Mouse (Mus musculus) lung, postnatal 4 days (tissue): ENCODE measurements around the gene Mrpl40.
"Not testable (repeated sequence)": the region's sequence is repeated elsewhere in the genome, so short reads cannot be mapped to it uniquely, and the experiment has no call there.

Experiments
- DNase-seq, 2 experiments: peaks; one replicate each; pipeline ENCODE4 v3.0.0; 2021

Mrpl40 gene

GRCm38 (mm10) chr16:18876442-18877308 is at the start of gene Mrpl40, which contains the start of gene Hira:
Mrpl40 (minus strand) TSS chr16:18876862.
Hira (plus strand) TSS chr16:18877037.
- peak; percentile 96 to 98 for DNase-seq

GRCm38 (mm10) chr16:18921771-18922170 is 45.1 kb upstream of the Mrpl40 start:
- no peak for DNase-seq

- no peak for DNase-seq
Measured at GRCm38 (mm10) chr16:18916064-18916463, 39.4 kb upstream of the Mrpl40 start.

- no peak for DNase-seq
Measured at GRCm38 (mm10) chr16:18905648-18906047, 29.0 kb upstream of the Mrpl40 start.

- peak in 1 of 2 experiments; percentile 37 for DNase-seq
Measured at GRCm38 (mm10) chr16:18896429-18896828, 19.8 kb upstream of the Mrpl40 start.

DNA sequence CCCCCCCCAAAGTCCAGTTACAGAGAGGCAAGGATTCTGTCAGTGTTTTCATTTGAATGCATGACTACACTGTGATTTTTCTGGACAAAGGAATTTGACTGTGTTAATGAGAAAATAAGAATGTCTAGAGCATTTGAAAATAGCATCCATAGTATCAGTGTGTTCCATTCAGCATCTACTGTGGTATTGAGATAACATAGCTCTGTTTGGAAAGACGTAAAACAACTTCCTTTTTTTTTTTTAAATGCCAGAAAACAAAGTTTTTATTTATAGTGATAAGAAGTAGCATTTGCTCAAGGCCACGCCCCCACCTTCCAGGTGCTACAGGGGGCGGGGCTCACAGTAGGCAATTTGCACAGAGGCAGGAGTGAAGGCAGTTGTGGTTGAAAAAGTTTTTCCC is 18.6 kb upstream of the Mrpl40 start:
- DNase-seq = no peak

DNA sequence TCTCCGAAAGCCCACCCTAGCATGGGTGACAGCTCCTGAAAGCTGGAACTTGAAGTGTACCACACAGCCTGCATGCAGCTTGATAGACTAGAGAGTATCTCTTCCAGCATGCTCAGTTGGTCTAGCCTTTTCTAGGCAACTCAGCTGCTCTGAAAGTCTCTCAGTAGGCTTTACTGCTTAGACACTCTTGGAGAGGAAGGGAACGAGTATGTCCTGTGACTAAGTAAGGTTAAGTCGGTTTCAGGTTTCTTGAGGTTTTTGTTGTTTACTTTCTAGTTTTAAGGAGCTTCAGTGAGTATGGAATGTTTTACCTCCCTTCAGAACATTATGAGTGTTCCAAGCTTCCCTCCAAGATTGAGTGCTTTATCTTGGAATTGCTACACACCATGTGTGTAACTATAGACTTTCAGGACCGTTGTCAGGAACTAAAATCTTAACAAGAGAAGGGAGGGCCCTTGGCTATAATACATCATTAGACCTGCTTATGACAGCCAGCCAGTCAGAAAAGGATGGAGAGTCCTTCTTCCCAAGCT is 17.2 kb upstream of the Mrpl40 start:
- no peak for DNase-seq

- no peak for DNase-seq
Measured at GRCm38 (mm10) chr16:18884044-18884443, 7.4 kb upstream of the Mrpl40 start.

DNA sequence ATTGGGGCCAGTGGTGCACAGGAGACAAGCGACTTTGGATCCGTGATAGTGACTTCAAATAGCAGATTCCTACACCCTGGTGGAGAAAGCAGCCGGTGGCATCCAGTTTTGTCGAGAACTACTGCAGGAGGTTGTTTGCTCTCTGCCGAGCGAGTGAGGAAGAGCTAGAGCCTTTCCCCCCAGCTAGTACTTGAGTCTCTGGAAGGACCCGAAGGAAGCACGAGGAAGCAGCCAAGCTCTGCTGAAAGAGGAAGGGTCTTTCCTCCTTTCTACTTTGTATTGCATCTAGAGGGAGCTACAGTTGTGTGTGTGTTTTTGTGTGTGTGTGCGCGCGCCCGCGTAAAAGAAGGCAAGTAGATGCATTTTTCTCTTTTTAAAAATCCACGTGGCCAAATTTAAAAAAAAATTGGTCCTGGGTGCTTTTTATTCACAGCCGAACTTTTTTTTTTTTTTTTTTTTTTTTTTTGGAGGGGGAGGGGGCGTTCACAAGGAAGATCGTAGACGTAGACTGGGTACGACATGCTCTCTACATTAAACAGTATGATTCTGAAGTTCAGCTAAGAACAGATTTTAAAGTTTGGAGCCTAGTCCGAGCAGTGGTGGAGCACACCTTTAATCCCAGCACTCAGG is 1.5 kb upstream of the Mrpl40 start:
- DNase-seq = no peak

DNA sequence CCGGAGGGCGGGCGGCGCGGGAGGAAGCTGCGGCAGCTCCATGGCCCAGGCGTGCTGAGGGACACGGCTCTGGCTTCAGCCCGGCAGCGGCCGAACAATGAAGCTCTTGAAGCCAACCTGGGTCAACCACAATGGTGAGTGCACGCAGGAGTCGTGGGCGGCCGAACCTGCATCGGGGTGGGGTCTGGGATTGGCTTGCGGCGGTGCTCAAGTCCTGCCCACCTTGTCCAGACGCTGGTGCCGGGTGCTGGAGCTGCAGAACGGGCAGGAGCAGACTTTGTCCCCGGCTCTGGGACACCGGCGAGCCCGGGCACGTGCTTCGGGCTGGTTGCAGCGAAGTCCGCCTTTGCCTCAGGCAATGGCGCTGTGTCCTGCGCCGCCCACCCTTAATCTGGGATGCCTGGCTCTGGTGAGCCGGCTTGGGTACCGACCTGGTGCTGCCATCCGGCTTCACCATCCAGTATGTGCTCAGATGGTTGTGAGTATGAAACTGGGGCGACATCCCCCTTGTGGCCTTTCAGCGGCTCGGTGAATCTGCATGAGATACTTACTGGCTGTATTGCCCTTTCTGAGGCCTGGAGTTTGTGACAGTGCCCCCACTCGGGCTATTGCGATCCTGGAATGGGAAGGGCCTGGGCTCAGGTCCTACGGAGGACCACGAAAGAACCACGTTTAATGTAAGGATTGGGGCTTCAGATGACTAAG is 876 bp upstream of the Mrpl40 start:
- peak; percentile 71 for DNase-seq

GRCm38 (mm10) chr16:18876091-18876441 is 596 bp downstream of the Mrpl40 start:
- DNase-seq = no peak

DNA sequence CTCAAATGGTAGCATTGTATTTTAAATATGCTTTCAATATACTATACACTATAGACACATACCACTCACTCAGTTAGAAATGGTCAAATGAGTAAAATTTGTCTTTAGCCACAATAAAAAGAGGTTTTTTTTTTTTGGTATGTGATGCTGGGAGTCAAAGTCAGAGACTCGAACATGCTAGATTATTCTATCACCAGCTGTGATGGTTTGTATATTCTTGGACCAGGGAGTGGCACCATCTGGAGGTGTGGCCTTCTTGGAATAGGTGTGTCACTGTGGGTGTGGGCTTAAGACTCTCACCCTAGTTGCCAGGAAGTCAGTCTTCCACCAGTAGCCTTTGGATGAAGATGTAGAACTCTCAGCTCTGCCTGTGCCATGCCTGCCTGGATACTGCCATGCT is 6.2 kb downstream of the Mrpl40 start:
- not testable (repeated sequence) for DNase-seq

- no peak for DNase-seq
Measured at GRCm38 (mm10) chr16:18860186-18860585, 16.5 kb downstream of the Mrpl40 start.

DNA sequence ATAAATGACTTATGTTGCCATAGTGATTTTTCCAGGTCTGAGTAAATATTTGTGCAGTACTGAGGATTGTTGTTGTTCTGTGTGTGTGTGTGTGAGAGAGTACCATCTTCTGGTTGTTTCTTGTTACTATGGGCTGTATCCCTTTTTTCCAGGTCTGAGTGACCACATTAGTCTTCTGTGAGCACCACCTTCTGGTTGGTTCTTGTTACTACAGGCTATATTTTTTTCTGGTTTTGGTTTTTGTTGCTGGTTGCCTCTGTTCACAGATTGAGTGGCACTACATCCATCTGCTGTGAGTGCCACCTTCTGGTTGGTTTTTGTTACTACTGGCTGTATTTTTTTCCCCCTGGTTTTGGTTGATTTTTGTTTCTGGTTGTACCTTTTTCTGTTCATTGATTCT is 18.1 kb downstream of the Mrpl40 start:
- peak in 1 of 2 experiments; percentile 56 for DNase-seq

DNA sequence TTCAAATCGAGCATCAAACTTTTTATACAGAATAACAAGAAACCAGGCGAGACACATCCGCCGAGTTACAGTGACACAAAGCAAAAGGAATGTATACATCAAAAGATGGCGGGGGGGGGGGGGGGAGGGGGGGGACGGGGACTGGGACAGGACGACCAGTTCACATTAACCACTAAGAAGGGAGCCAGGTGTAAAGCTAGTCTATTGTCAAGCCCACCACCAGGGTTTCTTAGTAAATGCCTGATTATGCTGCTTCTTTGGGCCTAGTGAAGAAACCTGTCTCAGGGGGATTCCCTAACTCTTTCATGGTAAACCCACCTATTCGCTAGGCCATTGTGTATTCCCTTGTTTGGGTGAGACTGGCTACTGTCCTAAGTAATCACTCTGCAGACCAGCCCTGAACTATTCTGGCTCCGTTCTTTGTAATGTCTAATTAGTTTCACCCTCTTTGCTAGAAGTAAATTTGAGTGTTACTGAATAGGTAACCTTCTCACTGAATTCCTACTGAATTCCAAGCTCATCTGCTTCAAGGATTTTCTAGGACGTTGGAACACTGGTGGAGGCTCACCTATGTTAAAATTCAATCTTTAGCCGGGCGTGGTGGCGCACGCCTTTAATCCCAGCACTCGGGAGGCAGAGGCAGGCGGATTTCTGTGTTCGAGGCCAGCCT is 27.0 kb downstream of the Mrpl40 start:
- DNase-seq = not testable (repeated sequence)

DNA sequence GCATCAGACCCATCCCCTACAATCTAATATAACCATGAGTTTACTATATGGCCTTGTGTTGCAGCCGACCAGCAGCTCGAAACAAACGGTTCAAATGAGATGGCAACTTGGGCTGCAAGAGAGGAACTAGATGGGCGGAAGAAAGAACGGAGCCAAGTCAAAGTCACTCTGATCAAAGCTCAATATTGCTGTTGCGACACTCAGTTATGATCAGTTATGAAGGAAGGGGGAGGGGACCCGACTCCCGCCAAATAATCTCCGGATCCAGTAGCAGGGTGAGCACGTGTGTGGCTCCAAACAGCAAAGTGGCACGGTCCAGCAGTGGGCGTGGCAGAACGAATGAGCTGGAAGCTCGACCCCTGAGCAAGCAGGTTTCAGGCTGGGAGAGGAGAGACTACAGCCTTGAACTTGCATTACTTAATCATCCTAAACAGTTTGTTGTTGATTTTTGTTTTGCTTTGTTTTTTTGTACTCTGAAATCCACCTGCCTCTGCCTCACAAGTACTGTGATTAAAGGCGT is 30.3 kb downstream of the Mrpl40 start:
- no peak for DNase-seq

- DNase-seq = no peak
Measured at GRCm38 (mm10) chr16:18838346-18838745, 38.3 kb downstream of the Mrpl40 start.

- DNase-seq = peak; percentile 95
Measured at GRCm38 (mm10) chr16:18836468-18837208, 40.0 kb downstream of the Mrpl40 start, which contains the start of the genes 2510002D24Rik and Gm28539. 2510002D24Rik (plus strand) TSS chr16:18836578. Gm28539 (plus strand) TSS chr16:18836584.

DNA sequence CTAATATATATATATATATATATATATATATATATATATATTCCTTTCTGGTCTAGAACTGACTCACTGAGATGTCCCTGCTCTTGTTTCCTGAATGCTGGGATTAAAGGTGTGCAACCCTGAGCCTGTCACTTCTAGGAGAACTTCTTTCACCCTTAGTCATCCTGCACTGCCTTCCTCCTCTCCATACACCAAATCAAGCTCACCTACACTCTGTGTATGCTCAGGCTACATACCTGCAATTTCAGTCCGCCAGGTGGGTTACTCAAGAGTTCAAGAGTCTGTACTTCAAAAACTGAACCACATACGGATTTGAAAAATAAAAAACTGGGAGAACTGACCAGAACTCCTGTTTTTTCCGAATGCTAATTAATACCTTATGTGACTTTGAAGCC is 40.6 kb downstream of the Mrpl40 start:
- no peak for DNase-seq

DNA sequence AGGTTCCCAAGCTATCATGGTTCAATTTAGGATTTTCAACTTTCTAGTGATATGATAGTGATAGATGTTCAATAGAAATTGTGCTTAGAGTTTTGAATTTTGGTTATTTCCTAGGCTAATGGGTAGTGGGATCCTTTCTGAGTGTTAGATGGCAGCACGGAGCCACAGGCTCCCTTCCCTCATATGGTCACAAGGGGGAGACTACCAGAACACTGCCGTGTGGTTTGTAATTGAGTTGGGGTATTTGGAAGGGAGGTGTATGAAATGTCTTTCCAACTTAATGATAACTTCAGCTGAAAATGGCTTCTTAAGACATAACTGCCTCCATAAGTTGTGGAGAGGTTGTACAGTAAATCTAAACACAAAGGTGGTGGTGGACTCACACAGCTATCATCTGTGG is 43.2 kb downstream of the Mrpl40 start:
- no peak for DNase-seq

- DNase-seq = no peak
Measured at GRCm38 (mm10) chr16:18829102-18829501, 47.6 kb downstream of the Mrpl40 start.

GRCm38 (mm10) chr16:18828630-18829029 is 48.0 kb downstream of the Mrpl40 start:
- DNase-seq = no peak
